Mouse (Mus musculus): ENCODE data around the gene Sowaha. TPM values are rescaled to one million over a fixed set of nuclear protein-coding genes. Genes with fewer than 3 reads are reported as not detected.

Gene Sowaha
- polyA plus RNA-seq, 1 experiment from 2014 or later, result 0.28 TPM

DNA sequence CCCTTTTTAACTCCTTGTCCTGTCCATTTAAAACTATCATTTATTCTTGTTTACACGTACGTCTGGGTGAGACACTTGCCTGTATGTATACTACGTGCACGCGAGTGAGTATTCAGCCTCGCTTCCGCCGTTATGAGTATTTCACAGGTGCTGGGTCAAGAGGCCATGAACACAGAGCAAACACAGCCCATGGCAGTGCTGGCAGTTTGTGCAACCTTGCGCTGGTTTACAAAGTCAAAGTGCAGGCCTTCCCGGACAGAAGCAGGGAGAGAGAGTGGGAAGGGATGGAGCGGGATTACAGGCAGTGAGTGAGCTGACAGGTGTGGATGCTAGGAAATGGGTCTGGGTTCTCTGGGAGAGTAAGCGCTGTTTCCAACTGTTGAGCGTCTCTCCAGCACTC lies 33.9 kb downstream of the Sowaha start:
- Histone ChIP-seq H3K4me1 (replicated peaks; ENCODE audit: control insufficient read depth, insufficient read depth, low read length) (no peaks in the 10 kb centered on the region; the same call in 1 of the 2 replicates), H3K27ac (ENCODE audit: low read depth) (no peak overlapping the region), H3K4me2 (ENCODE audit: low read length) (no peak overlapping the region), H3K9me3 (ENCODE audit: control insufficient read depth, low read length) (no peaks in the 10 kb centered on the region), H3K36me3 (ENCODE audit: control insufficient read depth, insufficient read depth, low read length) (no peaks in the 10 kb centered on the region), H3K9ac (ENCODE audit: low read length) (no peak overlapping the region), H3K27me3 (replicated peaks; ENCODE audit: control insufficient read depth, insufficient read depth, low read length) (no peaks in the 10 kb centered on the region), H3K4me3 (ENCODE audit: low read depth, low read length) (no peak overlapping the region)
- DNase-seq (ENCODE audit: low spot score) (no peak), ATAC-seq (replicated peaks; ENCODE audit: low FRiP score, low TSS enrichment, low read depth) (no peak)
- WGBS, result 64% methylated on average over 13 of the region's 13 CpGs

DNA sequence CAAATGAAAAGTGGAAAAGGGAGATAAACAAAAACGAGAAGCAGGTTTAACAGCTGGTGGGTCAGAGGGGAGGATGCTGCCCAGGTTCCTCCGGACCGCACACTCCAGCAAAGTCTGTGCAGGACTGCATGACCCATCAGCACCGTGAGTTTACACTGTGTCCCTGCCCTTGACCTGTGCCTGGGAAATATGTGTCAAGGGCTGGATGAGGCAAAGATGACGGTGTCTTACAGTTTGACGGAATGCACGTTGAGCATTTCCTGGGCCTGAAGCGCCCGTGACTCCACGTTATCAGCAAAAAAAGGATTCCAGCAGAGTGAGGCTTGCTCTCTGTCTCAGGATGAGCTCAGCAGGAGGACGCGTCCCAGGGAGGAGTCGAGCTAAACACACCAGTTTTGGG lies 34.5 kb downstream of the Sowaha start:
- Histone ChIP-seq H3K36me3 (ENCODE audit: control insufficient read depth, insufficient read depth, low read length) (no peaks in the 10 kb centered on the region), H3K4me1 (replicated peaks; ENCODE audit: control insufficient read depth, insufficient read depth, low read length) (no peaks in the 10 kb centered on the region; the same call in 1 of the 2 replicates), H3K9me3 (ENCODE audit: control insufficient read depth, low read length) (no peaks in the 10 kb centered on the region), H3K4me2 (ENCODE audit: low read length) (no peak overlapping the region), H3K4me3 (ENCODE audit: low read depth, low read length) (no peak overlapping the region), H3K27ac (ENCODE audit: low read depth) (no peak overlapping the region), H3K9ac (ENCODE audit: low read length) (no peak overlapping the region), H3K27me3 (replicated peaks; ENCODE audit: control insufficient read depth, insufficient read depth, low read length) (no peaks in the 10 kb centered on the region)
- no peak for DNase-seq (ENCODE audit: low spot score)
- WGBS, result 54% methylated on average over 13 of the region's 13 CpGs
- no peak for ATAC-seq (replicated peaks; ENCODE audit: low FRiP score, low TSS enrichment, low read depth)

DNA sequence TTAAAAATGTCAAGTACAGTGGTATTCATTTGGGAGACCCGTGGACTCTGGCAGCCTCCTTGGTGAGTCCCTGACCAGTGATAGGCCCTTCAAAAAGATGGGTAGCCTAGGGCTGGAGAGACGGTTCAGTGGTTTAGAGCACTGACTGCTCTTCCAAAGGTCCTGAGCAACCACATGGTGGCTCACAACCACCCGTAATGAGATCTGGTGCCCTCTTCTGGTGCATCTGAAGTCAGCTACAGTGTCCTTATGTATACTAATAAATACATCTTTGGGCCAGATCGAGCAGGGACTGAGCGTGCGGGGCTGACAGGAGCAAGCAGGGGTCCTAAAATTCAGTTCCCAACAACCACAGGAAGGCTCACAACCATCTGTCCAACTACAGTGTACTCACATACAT lies 36.2 kb downstream of the Sowaha start:
- H3K36me3 ChIP-seq (ENCODE audit: control insufficient read depth, insufficient read depth, low read length), result no peaks in the 10 kb centered on the region
- H3K27ac ChIP-seq (ENCODE audit: low read depth), result no peak overlapping the region
- H3K9ac ChIP-seq (ENCODE audit: low read length), result no peak overlapping the region
- H3K9me3 ChIP-seq (ENCODE audit: control insufficient read depth, low read length), result no peaks in the 10 kb centered on the region
- DNase-seq (ENCODE audit: low spot score) (no peak), ATAC-seq (replicated peaks; ENCODE audit: low FRiP score, low TSS enrichment, low read depth) (no peak)
- no peaks in the 10 kb centered on the region for H3K27me3 ChIP-seq (replicated peaks; ENCODE audit: control insufficient read depth, insufficient read depth, low read length)
- no peak overlapping the region for H3K4me3 ChIP-seq (ENCODE audit: low read depth, low read length)
- 41% methylated on average over 6 of the region's 6 CpGs for WGBS
- no peaks in the 10 kb centered on the region for H3K4me1 ChIP-seq (replicated peaks; ENCODE audit: control insufficient read depth, insufficient read depth, low read length)
- H3K4me2 ChIP-seq (ENCODE audit: low read length), result no peak overlapping the region

DNA sequence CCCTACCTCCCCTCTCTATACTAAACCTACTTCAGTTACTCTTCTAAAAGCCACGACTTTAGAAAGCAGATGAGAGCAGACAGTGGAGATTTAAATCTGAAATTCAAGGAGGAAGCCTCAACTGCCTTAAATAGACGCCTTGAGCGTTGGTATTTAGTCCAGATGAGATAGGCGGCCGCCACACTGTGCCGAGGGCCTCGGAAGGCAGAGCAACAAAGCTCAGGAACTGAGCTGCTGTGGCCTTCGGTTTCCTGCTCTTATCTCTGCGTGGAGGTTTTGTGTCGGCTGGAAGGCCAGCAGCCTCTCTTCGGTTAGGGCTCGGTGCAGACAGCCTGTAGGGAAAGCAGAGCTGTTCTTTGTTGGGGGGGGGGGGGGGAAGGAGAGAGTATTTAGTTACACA lies 38.2 kb downstream of the Sowaha start:
- no peak overlapping the region for H3K9ac ChIP-seq (ENCODE audit: low read length)
- H3K27me3 ChIP-seq (replicated peaks; ENCODE audit: control insufficient read depth, insufficient read depth, low read length), result no peaks in the 10 kb centered on the region
- no peaks in the 10 kb centered on the region for H3K9me3 ChIP-seq (ENCODE audit: control insufficient read depth, low read length)
- no peak overlapping the region for H3K4me3 ChIP-seq (ENCODE audit: low read depth, low read length)
- no peak for ATAC-seq (replicated peaks; ENCODE audit: low FRiP score, low TSS enrichment, low read depth)
- no peak for DNase-seq (ENCODE audit: low spot score)
- no peak overlapping the region for H3K27ac ChIP-seq (ENCODE audit: low read depth)
- WGBS, result 31% methylated on average over 12 of the region's 12 CpGs
- H3K4me1 ChIP-seq (replicated peaks; ENCODE audit: control insufficient read depth, insufficient read depth, low read length), result no peaks in the 10 kb centered on the region
- H3K36me3 ChIP-seq (ENCODE audit: control insufficient read depth, insufficient read depth, low read length), result no peaks in the 10 kb centered on the region
- H3K4me2 ChIP-seq (ENCODE audit: low read length), result no peak overlapping the region

DNA sequence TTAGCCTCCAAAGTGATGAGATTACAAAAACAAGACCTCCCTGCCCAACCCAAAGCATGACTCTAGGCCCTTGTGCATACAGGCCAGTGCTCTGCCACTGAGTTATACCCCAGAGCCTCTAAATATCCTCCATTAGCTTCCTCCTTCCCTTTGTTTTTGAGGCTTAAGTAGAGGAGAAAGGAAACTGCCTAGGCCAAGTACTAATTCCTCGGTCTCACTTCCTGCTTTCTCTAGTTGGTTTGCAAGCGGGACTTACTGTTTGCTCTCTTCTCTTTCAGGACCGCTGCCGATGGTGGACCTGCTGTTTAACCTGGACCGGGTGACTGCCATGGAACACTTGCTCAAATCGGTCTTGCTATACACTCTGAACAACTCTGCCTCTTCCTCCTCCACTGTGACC lies 43.7 kb downstream of the Sowaha start:
- no peak overlapping the region for H3K4me3 ChIP-seq (ENCODE audit: low read depth, low read length)
- H3K27me3 ChIP-seq (replicated peaks; ENCODE audit: control insufficient read depth, insufficient read depth, low read length), result no peaks in the 10 kb centered on the region
- no peaks in the 10 kb centered on the region; the same call in 1 of the 2 replicates for H3K4me1 ChIP-seq (replicated peaks; ENCODE audit: control insufficient read depth, insufficient read depth, low read length)
- WGBS, result 86% methylated on average over 6 of the region's 6 CpGs
- H3K36me3 ChIP-seq (ENCODE audit: control insufficient read depth, insufficient read depth, low read length), result no peaks in the 10 kb centered on the region
- H3K9me3 ChIP-seq (ENCODE audit: control insufficient read depth, low read length), result no peaks in the 10 kb centered on the region
- no peak overlapping the region for H3K4me2 ChIP-seq (ENCODE audit: low read length)
- no peak for ATAC-seq (replicated peaks; ENCODE audit: low FRiP score, low TSS enrichment, low read depth)
- DNase-seq (ENCODE audit: low spot score), result no peak
- no peak overlapping the region for H3K9ac ChIP-seq (ENCODE audit: low read length)
- H3K27ac ChIP-seq (ENCODE audit: low read depth), result no peak overlapping the region

DNA sequence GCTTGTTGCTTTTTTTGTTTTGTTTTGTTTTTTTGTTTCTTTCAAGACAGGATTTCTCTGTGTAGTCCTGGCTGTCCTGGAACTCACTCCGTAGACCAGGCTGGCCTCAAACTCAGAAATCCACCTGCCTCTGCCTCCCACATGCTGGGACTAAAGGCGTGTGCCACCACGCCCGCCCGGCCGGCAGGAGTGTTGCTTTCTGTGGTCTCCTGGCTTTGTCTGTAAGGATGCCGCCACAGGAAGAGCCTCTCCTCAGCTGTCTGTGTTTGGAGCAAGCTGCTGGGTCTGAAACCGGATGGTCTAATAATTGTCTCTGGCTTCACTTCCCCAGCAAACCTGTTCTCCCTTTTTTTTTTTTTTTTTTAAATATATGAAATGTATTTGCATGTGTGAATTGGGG lies 44.6 kb downstream of the Sowaha start:
- Histone ChIP-seq H3K4me3 (ENCODE audit: low read depth, low read length) (no peak overlapping the region), H3K4me2 (ENCODE audit: low read length) (no peak overlapping the region), H3K27ac (ENCODE audit: low read depth) (no peak overlapping the region), H3K36me3 (ENCODE audit: control insufficient read depth, insufficient read depth, low read length) (no peaks in the 10 kb centered on the region), H3K4me1 (replicated peaks; ENCODE audit: control insufficient read depth, insufficient read depth, low read length) (no peaks in the 10 kb centered on the region; the same call in 1 of the 2 replicates), H3K9me3 (ENCODE audit: control insufficient read depth, low read length) (no peaks in the 10 kb centered on the region), H3K9ac (ENCODE audit: low read length) (no peak overlapping the region), H3K27me3 (replicated peaks; ENCODE audit: control insufficient read depth, insufficient read depth, low read length) (no peaks in the 10 kb centered on the region)
- ATAC-seq (replicated peaks; ENCODE audit: low FRiP score, low TSS enrichment, low read depth) (no peak), DNase-seq (ENCODE audit: low spot score) (no peak)
- 80% methylated on average over 8 of the region's 8 CpGs for WGBS

DNA sequence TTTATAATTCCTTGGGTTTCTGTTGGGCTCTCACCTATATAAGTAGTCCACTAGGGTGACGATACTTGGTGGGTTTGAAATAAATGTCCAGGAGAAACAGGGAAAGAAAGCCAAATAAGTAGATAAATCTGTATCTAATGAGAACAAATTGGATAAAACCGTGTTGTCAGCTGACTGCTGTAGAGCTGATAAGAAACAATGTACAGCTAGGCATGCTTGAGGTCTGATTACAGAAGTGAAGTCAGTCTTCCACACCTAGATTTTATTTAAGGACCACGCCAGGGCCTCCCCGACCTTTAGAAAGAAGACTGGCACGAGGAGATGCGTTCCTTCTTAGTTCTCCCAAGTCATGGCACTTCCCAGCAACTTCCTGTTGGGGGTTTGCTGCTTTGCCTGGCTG lies 47.0 kb downstream of the Sowaha start:
- 56% methylated on average over 6 of the region's 6 CpGs for WGBS
- peaks cover 9% of the 10 kb centered on the region for H3K4me1 ChIP-seq (replicated peaks; ENCODE audit: control insufficient read depth, insufficient read depth, low read length)

DNA sequence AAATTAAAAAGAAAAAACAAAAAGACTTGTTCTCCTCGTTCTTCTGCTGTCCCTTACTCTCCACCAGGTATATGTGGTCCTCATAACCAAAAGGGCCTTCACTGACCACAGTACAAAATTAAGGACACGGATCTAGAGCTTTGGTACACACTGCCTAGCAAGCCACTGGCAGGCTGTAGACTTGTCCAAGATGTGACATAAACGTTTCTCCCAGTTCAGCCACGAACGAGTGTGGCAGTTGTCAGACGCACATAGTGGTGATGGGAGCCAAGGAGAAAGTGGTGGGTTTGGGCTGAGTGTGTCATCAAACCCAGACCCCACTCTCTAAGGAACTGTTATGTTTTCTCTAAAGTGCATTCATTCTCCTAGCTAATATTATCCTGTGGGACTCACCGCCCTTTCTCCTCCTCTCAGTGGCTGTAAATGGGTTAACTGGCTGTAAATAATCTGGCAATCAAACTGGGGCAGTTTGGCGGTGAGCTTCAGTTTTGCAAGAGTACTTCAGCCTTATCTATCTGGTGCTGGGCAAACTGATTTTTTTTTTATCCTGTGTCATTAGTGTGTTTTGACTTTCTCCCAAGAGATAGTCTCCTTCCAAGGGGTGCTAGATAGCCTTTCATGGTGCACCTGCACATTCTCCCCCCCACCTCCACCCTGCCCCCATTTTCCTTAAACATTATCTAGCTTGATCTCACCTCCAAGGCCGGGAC lies 48.6 kb downstream of the Sowaha start:
- peaks cover 9% of the 10 kb centered on the region for H3K4me1 ChIP-seq (replicated peaks; ENCODE audit: control insufficient read depth, insufficient read depth, low read length)
- H3K36me3 ChIP-seq (ENCODE audit: control insufficient read depth, insufficient read depth, low read length), result peaks cover 19% of the 10 kb centered on the region
- H3K4me3 ChIP-seq (ENCODE audit: low read depth, low read length), result peak overlapping the region; percentile 95
- 0 out of 2 replicates have a peak overlapping the region, but pooled peaks have one; percentile 17 for H3K9ac ChIP-seq (ENCODE audit: low read length)
- H3K9me3 ChIP-seq (ENCODE audit: control insufficient read depth, low read length), result no peaks in the 10 kb centered on the region
- no peak for DNase-seq (ENCODE audit: low spot score)
- WGBS, result 11% methylated on average over 9 of the region's 9 CpGs
- H3K27ac ChIP-seq (ENCODE audit: low read depth), result peak overlapping the region; percentile 44; the same call in 1 of the 2 replicates
- H3K4me2 ChIP-seq (ENCODE audit: low read length), result peak overlapping the region; percentile 54
- ATAC-seq (replicated peaks; ENCODE audit: low FRiP score, low TSS enrichment, low read depth), result peak; percentile 59; the same call in 1 of the 2 replicates
- H3K27me3 ChIP-seq (replicated peaks; ENCODE audit: control insufficient read depth, insufficient read depth, low read length), result no peaks in the 10 kb centered on the region

More for the DNA sequence above, 47.0 kb downstream of the Sowaha start:
- H3K9me3 ChIP-seq (ENCODE audit: control insufficient read depth, low read length), result no peaks in the 10 kb centered on the region
- no peak overlapping the region for H3K9ac ChIP-seq (ENCODE audit: low read length)
- no peak overlapping the region for H3K27ac ChIP-seq (ENCODE audit: low read depth)
- no peak overlapping the region for H3K4me2 ChIP-seq (ENCODE audit: low read length)
- H3K4me3 ChIP-seq (ENCODE audit: low read depth, low read length), result no peak overlapping the region
- ATAC-seq (replicated peaks; ENCODE audit: low FRiP score, low TSS enrichment, low read depth), result no peak
- DNase-seq (ENCODE audit: low spot score), result no peak
- no peaks in the 10 kb centered on the region for H3K27me3 ChIP-seq (replicated peaks; ENCODE audit: control insufficient read depth, insufficient read depth, low read length)
- peaks cover 12% of the 10 kb centered on the region for H3K36me3 ChIP-seq (ENCODE audit: control insufficient read depth, insufficient read depth, low read length)
